Mouse (Mus musculus) left cerebral cortex, adult 9 months (tissue): ENCODE results near the gene Syt7.

Source experiments
- DNase-seq, 2 experiments: peaks; one replicate each; pipeline ENCODE4 v3.0.0; 2022; ENCODE audit warnings: low spot score in 2 of 2

The Syt7 gene

GRCm38 (mm10) chr19:10389391-10390098 lies 655 bp downstream of the Syt7 start:
- no peak for DNase-seq

DNA sequence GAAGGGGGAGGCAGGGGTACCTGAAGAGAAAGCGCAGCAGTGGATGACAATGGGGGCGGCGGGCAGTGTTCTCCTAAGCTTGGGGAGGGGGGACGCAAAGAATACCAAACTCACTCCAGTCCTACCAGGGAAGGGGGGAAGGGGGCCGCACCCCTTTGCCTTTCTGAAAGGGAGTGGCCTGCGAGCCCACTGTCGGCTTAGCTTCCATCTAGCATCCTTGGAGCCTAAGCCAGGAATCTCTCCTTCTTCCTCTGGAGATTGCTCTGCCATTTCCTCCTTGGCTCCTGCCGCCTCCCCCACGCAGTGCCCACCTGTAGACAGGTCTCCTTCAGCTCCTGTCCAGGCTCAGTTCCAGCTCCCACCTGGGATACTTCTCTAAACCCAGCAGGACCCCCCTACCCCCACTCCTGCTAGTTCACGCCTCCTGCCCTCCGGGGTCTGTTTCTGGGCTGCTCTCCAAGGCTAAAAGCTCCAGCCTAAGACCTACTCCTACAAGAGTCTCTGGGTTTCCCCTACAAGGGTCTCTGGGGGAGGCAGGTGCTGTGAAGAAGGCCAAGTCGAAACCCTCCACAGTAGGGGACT lies 1.3 kb downstream of the Syt7 start:
- DNase-seq, result no peak

DNA sequence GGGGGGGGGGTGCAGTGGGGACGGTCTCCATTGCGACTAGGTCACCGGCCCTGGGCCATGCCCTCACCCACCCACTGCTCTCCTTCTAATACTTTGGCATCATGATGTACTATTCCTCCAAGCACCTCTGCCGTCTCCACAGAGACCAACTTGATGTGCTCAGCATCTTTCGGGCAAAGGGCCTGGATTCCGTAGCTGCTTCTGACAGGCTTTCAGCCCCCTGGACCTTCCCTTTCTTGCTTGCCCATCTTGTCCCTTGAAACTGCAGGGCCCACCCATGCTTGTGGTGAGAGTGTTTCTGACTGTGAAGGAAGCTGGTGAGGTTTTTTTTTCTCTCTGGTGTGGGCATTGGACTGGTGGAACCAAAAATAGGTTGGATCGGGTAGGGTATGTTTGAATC lies 2.1 kb downstream of the Syt7 start:
- DNase-seq, result no peak

GRCm38 (mm10) chr19:10391995-10392394 lies 3.1 kb downstream of the Syt7 start:
- no peak for DNase-seq

GRCm38 (mm10) chr19:10393471-10393870 lies 4.6 kb downstream of the Syt7 start:
- DNase-seq, result no peak

DNA sequence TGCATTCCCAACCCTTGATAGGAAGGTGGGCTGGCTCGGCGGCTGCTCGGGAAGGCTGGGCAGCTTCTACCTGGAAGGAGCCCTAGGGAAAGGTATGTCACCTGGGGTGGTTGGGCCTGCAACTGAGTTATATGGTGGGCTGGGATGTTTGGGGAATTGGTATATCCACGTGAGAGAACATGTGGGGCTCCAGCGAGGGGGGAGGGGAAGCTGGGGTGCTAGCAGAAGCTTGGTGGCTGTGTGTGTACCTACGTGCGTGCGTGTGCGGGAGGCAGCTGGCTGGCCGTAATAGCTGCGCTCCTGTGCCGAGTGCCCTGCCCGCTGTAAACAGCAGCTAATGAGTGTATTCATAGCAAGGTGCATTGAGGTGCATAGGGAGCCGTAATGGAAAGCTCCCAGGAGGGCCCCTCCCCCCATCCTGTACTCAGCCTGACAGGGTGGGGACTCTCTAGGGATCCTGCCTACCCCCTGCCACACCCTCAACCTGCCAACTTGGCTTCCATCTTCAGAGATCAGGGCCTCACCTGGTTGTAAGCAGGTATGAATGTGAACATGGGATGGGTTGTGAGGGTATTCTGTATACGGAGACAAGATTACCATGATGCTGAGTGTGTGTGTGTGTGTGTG lies 5.1 kb downstream of the Syt7 start:
- DNase-seq, result no peak

- DNase-seq, result no peak
These were observed 6.3 kb downstream of the Syt7 start for GRCm38 (mm10) chr19:10395174-10395573.

DNA sequence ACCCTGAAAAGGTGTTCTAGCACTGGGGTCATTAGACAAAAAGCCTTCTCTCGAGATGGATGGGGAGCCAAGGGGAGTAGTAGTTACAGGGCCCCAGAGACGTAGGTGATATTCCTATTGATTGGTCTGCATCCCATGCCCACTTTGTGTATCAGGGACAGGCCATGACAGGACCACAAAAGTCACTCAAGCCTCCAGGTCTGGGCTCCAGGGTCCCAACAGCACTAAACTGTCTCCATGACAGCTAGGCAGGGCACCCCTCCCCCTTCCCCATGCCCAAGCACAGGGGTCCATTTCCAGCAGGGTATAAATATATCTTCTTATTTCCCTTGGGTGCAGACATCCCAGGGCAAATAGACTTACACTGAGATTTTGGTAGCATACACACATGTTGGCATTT lies 8.1 kb downstream of the Syt7 start:
- DNase-seq, result no peak

- DNase-seq, result peak; percentile 77 to 86
These were observed 8.7 kb downstream of the Syt7 start for GRCm38 (mm10) chr19:10397479-10398153.

GRCm38 (mm10) chr19:10398296-10398695 lies 9.4 kb downstream of the Syt7 start:
- DNase-seq, result peak; percentile 85 to 90

- DNase-seq, result peak in 1 of 2 experiments; percentile 62
These were observed 14.0 kb downstream of the Syt7 start for GRCm38 (mm10) chr19:10402771-10403494.

DNA sequence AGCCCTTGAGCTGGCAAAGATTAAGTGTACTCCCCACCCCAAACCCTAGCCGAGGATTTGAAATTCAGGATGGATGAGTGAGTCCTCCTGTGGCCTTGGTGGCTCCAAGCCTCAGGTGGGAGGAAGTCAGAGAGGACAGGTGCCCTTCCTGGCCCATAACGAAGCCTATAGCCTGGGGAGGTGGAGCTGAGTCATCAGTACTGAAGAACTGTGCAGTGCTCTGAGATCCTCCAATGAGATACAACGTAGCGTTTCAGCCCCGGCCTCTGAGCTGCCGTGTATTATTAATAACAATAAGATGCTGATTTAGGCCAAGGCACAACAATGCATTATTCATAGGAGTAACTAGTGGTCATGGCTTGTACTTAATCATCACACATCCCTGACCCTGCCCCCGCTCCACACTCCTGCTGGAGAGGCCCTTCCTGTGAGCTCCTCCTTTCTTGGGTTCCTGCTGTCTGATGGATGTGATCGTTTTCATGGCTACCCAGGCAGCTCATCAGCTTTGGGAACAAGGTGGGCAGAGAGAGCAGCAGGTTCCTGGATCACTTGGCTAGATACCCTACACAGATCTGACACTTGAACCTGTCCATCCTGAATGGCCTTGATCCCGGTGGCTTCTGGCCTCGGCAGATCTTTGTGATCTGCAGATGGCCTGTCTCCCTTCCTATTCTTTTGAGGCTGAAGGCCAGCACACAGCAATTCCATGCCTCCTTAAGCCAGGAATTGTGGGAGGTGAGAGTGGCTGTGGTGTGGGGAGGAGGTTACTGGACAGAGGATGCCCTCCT lies 14.9 kb downstream of the Syt7 start:
- no peak for DNase-seq

DNA sequence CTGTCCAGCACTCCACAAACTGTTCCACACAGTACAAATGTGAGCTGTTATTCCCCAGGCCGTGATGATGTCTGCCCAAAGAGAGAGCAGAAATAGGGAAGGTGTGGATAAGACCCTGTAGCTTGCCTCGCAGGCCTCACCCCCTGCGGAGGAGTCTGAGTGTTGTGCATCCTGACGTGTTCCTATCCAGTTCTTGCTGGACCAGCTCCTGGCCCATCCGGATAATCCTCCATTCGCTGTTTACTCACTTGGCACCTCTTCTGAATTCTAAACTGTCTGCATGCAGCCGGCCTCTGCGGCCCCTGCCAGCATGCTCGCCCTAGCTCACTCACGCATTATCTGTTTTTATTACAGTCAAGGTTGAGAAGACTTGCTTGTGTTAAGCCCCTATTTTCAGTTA lies 15.5 kb downstream of the Syt7 start:
- no peak for DNase-seq

DNA sequence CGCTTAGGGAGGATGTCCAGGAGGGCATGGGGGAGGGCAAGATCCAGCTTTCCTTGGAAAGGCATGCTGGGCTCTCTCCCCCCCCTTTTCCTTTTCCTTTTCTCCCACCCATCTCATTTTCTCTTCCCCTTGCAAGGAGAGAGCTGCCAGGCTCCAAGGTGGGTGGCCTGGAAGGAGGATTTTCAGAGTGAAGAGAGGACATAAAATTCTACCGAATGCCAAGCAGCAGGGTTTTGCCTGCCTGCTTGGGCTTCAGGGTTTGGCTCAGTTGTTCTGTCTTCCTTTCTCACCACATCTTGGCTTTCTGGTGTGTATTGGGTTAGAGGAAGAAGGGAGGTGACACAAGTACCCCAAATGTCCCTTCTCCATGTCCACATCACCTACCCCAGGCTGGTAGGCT lies 16.0 kb downstream of the Syt7 start:
- DNase-seq, result no peak

GRCm38 (mm10) chr19:10413701-10414242 lies 24.9 kb downstream of the Syt7 start:
- no peak for DNase-seq

GRCm38 (mm10) chr19:10415508-10415907 lies 26.6 kb downstream of the Syt7 start:
- no peak for DNase-seq

- DNase-seq, result peak in 1 of 2 experiments; percentile 53
These were observed 28.0 kb downstream of the Syt7 start for GRCm38 (mm10) chr19:10416889-10417288.

GRCm38 (mm10) chr19:10417436-10417835 lies 28.5 kb downstream of the Syt7 start:
- DNase-seq, result peak in 1 of 2 experiments; percentile 69

DNA sequence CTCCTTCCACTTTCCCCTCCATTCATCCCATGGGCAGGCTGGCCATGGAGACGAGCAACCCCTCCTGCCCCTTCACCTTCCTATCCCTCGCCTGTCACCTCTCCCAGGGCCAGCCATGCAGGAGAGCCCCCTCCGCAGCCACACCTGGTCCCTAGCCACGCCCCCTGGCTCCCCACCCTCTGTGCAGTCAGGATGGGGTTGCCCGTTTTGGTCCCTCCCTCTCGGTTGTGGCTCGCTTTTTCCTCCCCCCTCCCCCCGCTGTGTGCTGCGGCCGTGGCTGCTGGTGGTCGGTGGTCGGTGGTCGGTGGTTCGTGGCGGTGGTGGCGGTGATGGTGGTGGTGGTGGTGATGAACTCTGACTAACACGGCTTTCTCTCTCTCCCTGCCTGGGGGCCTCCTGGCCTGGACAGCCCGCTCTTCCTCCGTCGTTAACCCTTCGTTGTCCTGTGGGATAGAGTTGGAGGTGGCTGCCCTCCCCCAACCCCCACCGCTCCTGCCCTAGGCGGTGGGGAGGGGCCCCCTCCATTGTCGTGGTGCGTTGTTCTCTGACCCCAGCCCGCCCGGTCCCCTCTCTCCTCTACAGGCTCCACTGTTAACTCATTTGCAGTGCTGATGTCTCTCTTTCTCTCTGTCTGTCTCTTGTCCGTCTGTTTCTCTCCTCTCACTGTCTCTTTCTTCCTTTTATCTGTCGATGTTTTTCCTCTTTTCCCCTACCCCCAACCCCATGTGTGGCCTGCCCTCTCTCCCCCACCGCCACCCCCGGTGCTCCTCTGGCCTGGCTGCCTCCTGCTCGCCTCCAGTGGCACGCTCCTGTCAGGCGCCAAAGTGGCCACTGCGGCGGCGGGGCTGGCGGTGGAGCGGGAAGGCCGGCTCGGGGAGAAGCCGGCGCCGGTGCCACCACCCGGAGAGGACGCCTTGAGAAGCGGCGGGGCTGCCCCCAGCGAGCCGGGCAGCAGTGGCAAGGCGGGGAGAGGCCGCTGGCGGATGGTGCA lies 33.4 kb downstream of the Syt7 start:
- DNase-seq, result no peak

- no peak for DNase-seq
These were observed 35.9 kb downstream of the Syt7 start for GRCm38 (mm10) chr19:10424751-10425150.
